Mouse (Mus musculus): ENCODE data around the gene Slc25a48.

The Slc25a48 gene

GRCm38 (mm10) chr13:56438211-56439075, at the start of gene Slc25a48:
TSS of gene Slc25a48 (plus strand) at chr13:56438355.
- DNase-seq, result no peak

- DNase-seq, result no peak
Measured at GRCm38 (mm10) chr13:56397572-56397971, 40.6 kb upstream of the Slc25a48 start.

GRCm38 (mm10) chr13:56401186-56401585, 37.0 kb upstream of the Slc25a48 start:
- no peak for DNase-seq

GRCm38 (mm10) chr13:56403381-56404086, 34.6 kb upstream of the Slc25a48 start:
- DNase-seq, result no peak

- no peak for DNase-seq
Measured at GRCm38 (mm10) chr13:56404511-56405140, 33.5 kb upstream of the Slc25a48 start.

- DNase-seq, result no peak
Measured at GRCm38 (mm10) chr13:56412286-56412873, 25.8 kb upstream of the Slc25a48 start.

GRCm38 (mm10) chr13:56418685-56419483, 19.3 kb upstream of the Slc25a48 start:
- no peak for DNase-seq

- no peak for DNase-seq
Measured at GRCm38 (mm10) chr13:56419538-56419937, 18.6 kb upstream of the Slc25a48 start.

- peak; percentile 35 to 38 for DNase-seq
Measured at GRCm38 (mm10) chr13:56422072-56422723, 16.0 kb upstream of the Slc25a48 start.

- no peak for DNase-seq
Measured at GRCm38 (mm10) chr13:56425931-56426330, 12.2 kb upstream of the Slc25a48 start.

GRCm38 (mm10) chr13:56426365-56426764, 11.8 kb upstream of the Slc25a48 start, which contains the start of gene Gm3045:
TSS of gene Gm3045 (plus strand) at chr13:56426594.
- no peak for DNase-seq

GRCm38 (mm10) chr13:56428724-56429500, 9.2 kb upstream of the Slc25a48 start:
- peak; percentile 20 to 23 for DNase-seq

- no peak for DNase-seq
Measured at GRCm38 (mm10) chr13:56432496-56432895, 5.7 kb upstream of the Slc25a48 start.

- DNase-seq, result peak; percentile 30 to 39
Measured at GRCm38 (mm10) chr13:56433466-56433865, 4.7 kb upstream of the Slc25a48 start.

GRCm38 (mm10) chr13:56434311-56434751, 3.8 kb upstream of the Slc25a48 start:
- DNase-seq, result no peak

- DNase-seq, result no peak
Measured at GRCm38 (mm10) chr13:56435615-56436287, 2.4 kb upstream of the Slc25a48 start.

GRCm38 (mm10) chr13:56443411-56443810, 5.3 kb downstream of the Slc25a48 start:
- DNase-seq, result no peak

GRCm38 (mm10) chr13:56444112-56444511, 6.0 kb downstream of the Slc25a48 start:
- no peak for DNase-seq

- no peak for DNase-seq
Measured at GRCm38 (mm10) chr13:56444996-56445395, 6.8 kb downstream of the Slc25a48 start.

Measured in B cell, adult 2 months (primary cell).